ENCODE assay signal across 12 mouse cellular contexts in the genomic region with DNA sequence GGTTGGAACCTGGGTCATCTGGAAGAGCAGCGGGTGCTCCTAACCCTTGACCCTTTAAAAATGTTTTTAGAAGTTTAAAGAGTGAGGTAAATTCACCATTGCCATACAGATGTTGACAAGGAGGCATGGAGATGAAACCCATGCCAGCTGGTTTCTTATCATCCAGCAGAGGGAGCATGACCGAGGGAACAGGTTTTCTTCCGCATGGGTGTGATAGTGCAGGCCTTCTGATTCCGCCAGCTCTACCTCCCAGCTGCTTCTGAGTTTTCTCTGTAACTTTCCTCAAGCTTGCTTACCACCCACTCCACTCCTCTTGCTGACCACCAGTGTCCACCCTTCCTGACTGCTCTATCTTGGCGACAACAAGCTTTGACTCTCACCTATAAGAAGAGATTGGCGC. TPM values are rescaled to one million over a fixed set of nuclear protein-coding genes. Genes with fewer than 3 reads are reported as not detected.
DNase-seq lines count a peak whose midpoint lies in the region; ATAC-seq and TF ChIP-seq lines count a peak whose summit lies in the region.
"Had no signal": no experiment of that assay in that cellular context is flagged by ENCODE, and none has a peak within 500 bp of the region (broad histone marks: within the 10 kb centered on the region; RNA-seq: fewer than 3 reads in every experiment).

No protein-coding gene starts in this region.

- H3K4me3 ChIP-seq in layer of hippocampus, adult 2 months = no peak overlapping the region
- no peak overlapping the region for H3K4me3 ChIP-seq in heart, embryonic 12.5 days
- H3K4me3 ChIP-seq: neural tube, embryonic 12.5 days had no signal

- no peaks in the 10 kb centered on the region for H3K9me3 ChIP-seq in heart, embryonic 12.5 days (replicated peaks)
- H3K9me3 ChIP-seq: neural tube, embryonic 12.5 days had no signal

- no peak overlapping the region for H3K27ac ChIP-seq in layer of hippocampus, adult 2 months
- H3K27ac ChIP-seq in heart, embryonic 12.5 days (ENCODE audit: poor library complexity, severe bottlenecking) = no peak overlapping the region
- H3K27ac ChIP-seq: neural tube, embryonic 12.5 days had no signal

- H3K4me2 ChIP-seq in heart, embryonic 12.5 days = no peak overlapping the region
- H3K4me2 ChIP-seq: neural tube, embryonic 12.5 days had no signal

- ATAC-seq in CD4-positive, CD25-positive, alpha-beta regulatory T cell, adult 4 months = no peak
- ATAC-seq in heart, embryonic 12.5 days (ENCODE audit: insufficient number of reproducible peaks, low FRiP score) = no peak

- TF ChIP-seq CTCF in layer of hippocampus, adult 2 months (conservative IDR thresholded peaks at IDR 0.05) = peak; percentile 64
- peak; percentile 54; the same call in 1 of the 2 replicates for TF ChIP-seq CTCF in brain, embryonic 14.5 days (IDR thresholded peaks at IDR 0.05; ENCODE audit: borderline replicate concordance, extremely low read depth, insufficient read depth, insufficient read length)

- no peak for TF ChIP-seq POLR2A in brain, embryonic 14.5 days (IDR thresholded peaks at IDR 0.05; ENCODE audit: borderline replicate concordance, extremely low read depth, insufficient read depth, insufficient read length, poor library complexity, severe bottlenecking)

- H3K4me1 ChIP-seq in heart, embryonic 12.5 days (replicated peaks) = no peaks in the 10 kb centered on the region
- H3K4me1 ChIP-seq: neural tube, embryonic 12.5 days had no signal

- DNase-seq in CD4-positive, CD25-positive, alpha-beta regulatory T cell, adult 2 months (ENCODE audit: low read depth, low spot score) = peak; percentile 4
- DNase-seq in layer of hippocampus, adult 2 months (ENCODE audit: low spot score in 2 of 2) = no peak
- DNase-seq in layer of hippocampus, postnatal 36 days = no peak
- peak; percentile 34 for DNase-seq in brain, embryonic 14.5 days (ENCODE audit: low read depth)
- DNase-seq in lung, postnatal 25 days (ENCODE audit: low spot score) = peak; percentile 4
- DNase-seq in urinary bladder, postnatal 4 days (ENCODE audit: low spot score in 2 of 2) = no peak
- DNase-seq: heart, postnatal 14 days had no signal

- no peaks in the 10 kb centered on the region for H3K36me3 ChIP-seq in heart, embryonic 12.5 days
- H3K36me3 ChIP-seq: neural tube, embryonic 12.5 days had no signal

- H3K9ac ChIP-seq in heart, embryonic 12.5 days = no peak overlapping the region
- H3K9ac ChIP-seq: neural tube, embryonic 12.5 days had no signal

- WGBS in heart, embryonic 12.5 days = 26% methylated on average over 6 of the region's 6 CpGs

- H3K27me3 ChIP-seq in heart, embryonic 12.5 days (replicated peaks) = peaks cover 8% of the 10 kb centered on the region; the same call in 1 of the 2 replicates
- H3K27me3 ChIP-seq: neural tube, embryonic 12.5 days had no signal

RNA-seq across cellular contexts. Expression of a gene that starts 15.2 kb away (rescaled TPM):
- not detected for polyA plus RNA-seq in CD4-positive, CD25-positive, alpha-beta regulatory T cell, adult 4 months (2017; shearing (Covaris generic))
- not detected for total RNA-seq in layer of hippocampus, adult 2 months (2021)
- total RNA-seq in layer of hippocampus, postnatal 36 days (2021) = not detected
- polyA plus RNA-seq in brain, embryonic 14.5 days (2012; rRNA removed) = 1.9 and 9.4 TPM in 2 replicates
- not detected in 2 replicates for polyA plus RNA-seq in heart, embryonic 12.5 days (2016; fragmentation: Nextera tagmentation; extraction: Ambion mirVana)
- total RNA-seq: heart, postnatal 14 days; layer of hippocampus, postnatal 14 days had no signal
- polyA plus RNA-seq: lung, embryonic 16.5 days had no signal

Comparison
In these comparisons a context has a peak if more than half of its experiments do, and no peak if none do; other contexts are left out.
1. DNase-seq: peak in CD4-positive, CD25-positive, alpha-beta regulatory T cell, adult 2 months (single experiment), brain, embryonic 14.5 days (single experiment) and lung, postnatal 25 days (single experiment); none in layer of hippocampus, adult 2 months (0 of 2), layer of hippocampus, postnatal 36 days (0 of 2) and urinary bladder, postnatal 4 days (0 of 2).